Mouse (Mus musculus): Measurements from ENCODE around the gene Tspan17.

Tspan17 gene

DNA sequence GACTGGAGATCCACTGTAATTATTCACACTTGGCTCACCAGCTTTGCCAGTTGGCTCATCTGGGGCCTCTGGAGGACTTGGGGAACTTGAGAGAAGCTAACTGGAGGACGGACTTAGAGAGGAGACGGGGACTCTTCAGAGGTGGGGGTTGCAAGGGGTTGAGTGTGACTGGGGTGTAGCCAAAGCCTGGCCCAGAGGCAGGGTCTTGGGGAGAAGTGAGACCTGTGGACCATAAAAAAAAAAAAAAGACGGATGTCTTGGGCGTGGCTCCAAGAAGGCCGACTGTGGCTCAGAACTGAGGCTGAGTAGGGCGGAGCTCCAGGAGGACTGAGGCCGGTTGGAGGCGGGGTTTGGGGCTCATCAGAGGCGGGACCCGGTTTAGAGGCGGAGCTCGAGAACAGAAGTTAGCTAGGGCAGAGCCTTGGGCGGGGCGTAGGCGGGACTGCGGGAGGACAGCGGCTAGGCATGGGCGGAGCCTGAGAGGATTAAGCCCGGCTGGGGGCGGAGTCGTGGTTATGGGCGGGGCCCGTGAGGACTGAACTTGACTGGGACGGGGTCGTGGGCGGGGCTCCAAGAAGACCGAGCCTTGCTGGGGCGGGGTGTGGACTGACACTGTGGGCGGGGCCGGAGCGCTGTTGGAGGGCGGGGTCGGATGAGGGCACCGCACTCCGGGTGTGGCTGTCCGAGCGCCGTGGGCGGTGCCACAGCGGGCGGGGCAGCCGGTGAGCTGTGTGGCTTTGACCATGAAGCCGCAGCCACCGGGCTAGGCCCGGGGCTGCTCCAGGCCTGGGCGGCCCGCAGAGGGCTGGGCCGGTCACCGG lies at the start of gene Tspan17:
TSS of gene Tspan17 (plus strand) at position 638 of the 821 bp plus-strand sequence.
- peak; percentile 95 for DNase-seq (ENCODE audit: low spot score)

DNA sequence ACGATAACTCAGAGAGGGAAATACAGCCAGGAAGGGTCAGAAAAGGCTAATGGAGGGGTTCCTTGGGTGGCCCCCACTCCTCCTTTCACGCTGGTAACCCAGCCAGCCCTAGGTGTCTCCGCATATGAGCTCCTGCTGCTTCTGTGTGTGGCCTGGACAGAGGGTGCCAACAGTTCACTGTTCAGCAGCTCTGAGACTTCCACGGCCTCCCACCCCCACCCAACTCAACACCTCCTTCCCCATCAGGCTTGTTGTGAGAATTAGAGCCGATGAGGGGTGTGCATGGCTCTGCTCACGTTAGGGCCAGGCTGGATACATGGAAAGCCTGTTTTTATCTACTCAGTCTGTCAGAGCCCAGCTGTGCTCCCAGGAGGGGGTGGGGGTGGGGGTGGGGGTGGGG lies 43.1 kb upstream of the Tspan17 start:
- DNase-seq (ENCODE audit: low spot score): no peak

DNA sequence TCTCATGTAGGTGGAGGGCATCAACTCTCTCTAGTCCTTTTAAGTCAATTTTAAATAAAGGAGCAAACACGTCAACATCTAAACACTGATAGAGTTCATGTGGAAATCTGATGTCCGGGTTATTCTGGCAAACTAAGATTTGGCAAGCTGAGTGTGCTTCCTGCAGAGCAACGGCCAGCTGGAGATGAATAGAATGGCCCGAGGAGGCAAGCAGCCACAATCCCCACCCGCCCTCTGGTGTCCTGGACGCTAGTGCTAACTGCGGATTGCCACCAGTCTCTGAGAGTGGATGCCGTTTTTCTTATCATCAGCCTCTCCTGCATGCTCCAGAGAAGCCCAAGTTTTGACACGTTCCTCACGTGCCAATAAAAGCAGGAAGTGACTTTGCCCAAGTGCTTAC lies 42.3 kb upstream of the Tspan17 start:
- no peak for DNase-seq (ENCODE audit: low spot score)

DNA sequence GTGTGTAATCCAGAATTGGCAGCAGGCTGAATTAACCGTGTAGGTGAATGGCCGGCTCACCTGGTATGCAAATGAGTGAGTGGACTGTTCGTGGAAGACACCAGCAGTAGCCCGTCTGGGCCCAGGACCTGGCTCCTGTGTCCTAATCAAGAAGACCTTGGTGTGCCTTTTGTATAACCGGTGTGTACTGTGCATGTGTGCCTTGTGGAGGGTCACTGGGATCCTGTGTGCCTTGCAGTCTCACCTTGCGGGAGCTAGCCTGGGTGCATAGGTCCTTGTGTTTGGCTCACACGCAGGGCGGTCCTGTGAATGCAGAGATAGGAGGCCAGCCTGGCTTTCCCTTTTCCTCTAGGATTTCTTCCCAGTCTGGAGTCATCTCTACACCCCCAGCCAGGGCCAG lies 41.0 kb upstream of the Tspan17 start:
- no peak for DNase-seq (ENCODE audit: low spot score)

DNA sequence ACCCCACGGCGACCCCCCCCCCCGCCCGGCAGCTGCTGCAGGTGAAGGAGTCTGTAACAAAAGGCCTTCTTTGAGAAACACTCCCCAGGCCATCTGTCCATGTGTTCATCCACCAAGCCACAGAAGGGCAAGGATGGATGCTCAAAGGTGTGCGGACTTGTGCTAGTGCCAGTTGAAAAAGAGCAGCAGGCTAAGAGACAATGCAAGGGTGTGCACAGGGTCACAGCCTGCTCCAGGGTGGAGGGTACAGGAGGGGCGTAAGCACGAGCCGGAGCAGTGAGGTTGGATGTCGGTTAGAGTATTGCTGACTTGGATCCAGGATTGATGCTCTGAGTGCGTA lies 40.5 kb upstream of the Tspan17 start:
- no peak for DNase-seq (ENCODE audit: low spot score)

DNA sequence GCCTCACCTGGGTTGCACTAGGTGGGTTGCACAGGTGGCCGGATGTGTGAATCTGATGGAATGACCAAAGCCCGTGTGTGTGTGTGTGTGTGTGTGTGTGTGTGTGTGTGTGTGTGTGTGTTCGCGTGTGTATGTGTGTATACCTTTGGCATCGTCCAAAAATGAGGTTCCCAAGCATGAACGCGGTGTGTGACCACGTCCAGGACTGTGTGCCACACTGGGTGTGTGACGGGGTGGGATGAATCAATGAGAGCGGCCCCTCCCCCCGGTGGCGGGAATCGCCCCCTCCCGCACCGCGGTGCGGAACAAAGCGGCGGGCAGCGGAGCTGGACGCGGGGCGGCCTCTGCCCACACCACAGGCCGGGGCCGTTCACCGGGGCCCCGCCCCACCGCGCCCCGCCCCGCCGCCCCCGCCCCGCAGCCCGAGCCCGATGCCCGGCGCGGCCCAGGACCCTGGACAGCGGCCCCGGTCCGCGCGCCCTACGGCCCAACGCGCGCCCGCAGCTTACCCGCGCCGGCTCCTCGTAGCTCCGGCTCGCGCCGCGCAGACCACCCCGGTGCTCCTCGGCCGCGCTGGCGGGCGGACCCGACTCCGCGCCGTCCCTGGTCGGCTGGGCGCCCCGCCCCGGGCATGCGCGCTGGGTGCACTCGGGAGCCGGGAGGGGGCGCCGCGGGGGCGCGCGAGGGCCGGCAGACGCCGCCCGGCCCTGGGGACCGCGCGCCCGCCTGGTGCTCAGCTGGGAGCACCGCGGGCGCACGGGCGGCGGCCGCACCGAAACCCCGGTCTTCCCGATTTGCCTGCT lies 39.9 kb upstream of the Tspan17 start:
- peak; percentile 58 for DNase-seq (ENCODE audit: low spot score)

DNA sequence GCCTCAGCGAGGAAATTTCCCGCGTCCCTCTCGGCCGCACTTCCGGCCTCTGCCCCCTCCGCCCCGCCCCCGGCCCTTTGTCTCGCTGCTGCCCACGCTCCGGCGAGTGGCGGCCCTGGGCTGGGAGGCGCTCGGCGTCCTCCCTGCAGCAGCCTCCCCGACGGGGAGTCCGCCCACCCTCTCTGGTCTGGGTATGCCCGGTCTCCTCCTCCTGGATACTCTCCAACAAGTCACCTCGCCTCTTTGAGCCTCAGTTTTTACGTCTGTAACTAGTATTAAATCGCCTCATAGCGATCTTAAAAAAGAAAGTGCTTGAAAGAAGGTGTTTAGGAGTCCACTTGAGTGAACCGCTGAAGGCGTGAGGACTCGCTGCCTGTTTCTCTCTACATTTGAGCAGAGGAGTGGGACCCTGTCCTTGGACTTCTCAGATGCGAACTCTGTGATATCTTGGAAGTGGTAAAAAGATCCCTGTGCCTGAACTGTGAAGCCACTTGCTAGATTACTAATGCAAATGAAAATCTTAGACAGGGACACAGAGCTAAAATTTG lies 39.2 kb upstream of the Tspan17 start, which contains the start of gene Gprin1:
TSS of gene Gprin1 (minus strand) at position 11 of the 548 bp plus-strand sequence.
- no peak for DNase-seq (ENCODE audit: low spot score)

DNA sequence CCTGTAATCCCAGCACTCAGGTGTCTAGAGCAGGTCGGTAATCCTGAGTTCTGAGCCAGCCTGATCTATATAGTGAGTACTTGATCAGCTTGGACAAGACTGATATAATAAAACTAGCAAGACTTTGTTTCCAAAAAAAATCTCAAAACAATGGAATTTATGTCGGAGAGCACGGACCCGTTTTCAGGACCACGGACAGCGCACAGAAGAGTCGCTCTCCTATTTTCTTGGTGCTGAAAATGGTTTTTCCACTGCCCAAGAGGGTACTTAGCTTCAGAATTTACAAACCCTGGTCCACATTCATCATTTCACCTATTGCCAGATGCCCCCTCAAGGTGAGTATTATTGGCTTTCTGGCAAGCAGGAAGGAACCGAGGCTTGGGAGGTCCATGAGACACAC lies 38.5 kb upstream of the Tspan17 start:
- DNase-seq (ENCODE audit: low spot score): no peak

DNA sequence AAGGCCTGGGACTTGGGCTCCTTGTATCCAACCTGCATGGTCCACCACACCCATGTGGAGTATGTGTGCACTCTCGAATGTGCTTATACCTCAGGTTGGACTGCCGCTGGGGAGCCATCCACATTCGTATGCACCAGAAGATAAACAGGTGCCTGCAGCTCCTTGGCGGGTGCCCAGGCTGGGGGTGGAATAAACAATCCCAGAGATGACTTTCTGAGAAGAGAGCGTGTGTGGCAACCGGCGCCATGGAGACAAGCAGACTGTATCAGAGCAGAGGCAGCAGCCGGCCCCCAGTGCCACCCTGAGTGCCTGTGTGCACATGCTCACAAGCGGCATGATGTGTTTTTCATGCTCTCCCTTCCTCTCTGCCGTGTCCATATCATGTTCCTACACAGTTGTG lies 36.5 kb upstream of the Tspan17 start:
- DNase-seq (ENCODE audit: low spot score): no peak

DNA sequence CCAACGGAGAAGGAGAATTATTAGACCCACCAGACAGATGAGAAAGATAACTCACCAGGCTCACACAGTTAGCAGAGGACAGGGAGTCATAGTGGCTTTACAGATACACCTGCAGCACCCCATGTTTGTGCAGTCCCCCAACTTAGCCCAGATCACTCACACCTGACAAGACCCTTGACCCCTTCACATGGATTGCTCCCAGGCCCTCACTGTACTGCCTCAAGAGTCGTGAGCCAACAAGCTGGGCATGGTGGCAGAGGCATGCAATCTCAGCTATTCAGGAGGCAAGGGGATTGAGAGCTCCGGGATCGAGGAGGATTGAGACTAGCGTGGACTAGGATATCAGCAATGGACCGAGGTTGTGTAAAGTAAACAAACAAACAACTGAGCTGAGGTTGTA lies 35.4 kb upstream of the Tspan17 start:
- DNase-seq (ENCODE audit: low spot score): no peak

DNA sequence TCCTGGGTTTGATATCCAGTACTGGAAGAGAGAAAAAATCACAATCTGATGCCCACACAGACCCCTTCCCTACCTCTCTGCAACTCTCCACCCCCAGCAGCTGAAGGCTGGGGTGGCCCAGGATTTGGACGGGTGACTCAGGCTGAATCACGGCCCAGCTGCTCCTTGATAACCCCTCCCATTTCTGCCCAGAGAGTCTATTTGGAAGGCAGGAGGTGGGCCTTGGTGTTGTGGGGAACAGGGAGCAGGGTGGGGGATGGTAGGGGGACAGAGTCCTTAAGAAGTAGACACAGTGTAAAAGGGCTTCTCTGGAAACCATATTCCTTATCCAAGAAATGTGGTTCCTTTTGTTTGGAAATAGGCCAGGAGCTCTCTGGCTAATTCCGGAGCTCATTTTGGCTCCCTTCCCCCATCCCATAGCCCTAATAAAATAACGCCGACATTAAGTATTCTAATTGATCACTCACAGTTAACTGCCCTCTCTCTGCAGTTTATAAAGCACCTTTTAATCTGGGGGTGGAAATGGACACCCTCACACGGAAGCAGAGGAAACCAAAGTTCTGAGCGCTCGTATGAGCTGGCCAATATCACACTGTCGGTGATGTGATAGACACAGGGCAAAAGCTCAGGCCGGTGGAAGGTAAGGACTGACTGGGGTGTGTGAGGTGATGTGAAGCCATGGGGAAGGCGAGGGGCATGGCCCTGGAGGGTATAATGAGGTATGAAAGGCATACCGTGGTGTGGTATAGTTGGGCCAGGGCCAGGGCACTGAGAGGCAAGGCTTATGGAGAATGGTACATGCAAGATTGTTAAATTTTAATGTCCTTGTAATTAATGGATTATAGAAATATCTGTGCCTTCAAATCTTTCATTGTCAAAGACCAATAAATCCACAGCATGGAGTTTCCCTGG lies 34.8 kb upstream of the Tspan17 start:
- DNase-seq (ENCODE audit: low spot score): no peak

DNA sequence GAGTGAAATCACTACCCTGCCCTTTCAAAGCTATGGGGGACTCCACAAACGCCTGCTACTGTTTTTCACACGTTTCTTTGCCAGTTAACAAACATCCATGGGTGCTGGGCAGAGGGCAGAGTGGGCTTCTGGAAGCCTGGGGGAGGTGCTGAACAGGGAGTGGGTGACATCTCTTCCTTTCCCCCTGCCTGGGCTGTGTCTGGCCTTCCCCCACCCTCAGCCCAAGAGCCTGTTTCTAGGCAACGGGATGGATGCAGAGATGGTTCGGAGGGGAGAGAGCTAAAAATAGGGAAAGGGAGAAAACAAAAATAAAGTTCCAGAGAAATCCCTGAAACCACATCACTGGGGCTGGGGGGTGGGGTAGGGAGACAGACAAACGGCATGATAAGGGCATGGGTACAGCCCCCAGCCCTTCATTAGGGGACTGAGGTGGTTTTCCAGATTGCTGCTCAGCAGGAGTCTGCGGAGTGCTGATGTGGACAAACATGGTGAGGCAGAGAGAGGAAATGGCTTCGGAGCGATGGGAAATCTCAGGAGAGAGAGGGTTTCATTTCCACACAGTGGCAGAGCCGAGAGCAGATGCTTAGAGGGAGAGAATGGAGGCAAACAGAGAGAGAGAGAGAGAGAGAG lies 33.9 kb upstream of the Tspan17 start:
- DNase-seq (ENCODE audit: low spot score): no peak

DNA sequence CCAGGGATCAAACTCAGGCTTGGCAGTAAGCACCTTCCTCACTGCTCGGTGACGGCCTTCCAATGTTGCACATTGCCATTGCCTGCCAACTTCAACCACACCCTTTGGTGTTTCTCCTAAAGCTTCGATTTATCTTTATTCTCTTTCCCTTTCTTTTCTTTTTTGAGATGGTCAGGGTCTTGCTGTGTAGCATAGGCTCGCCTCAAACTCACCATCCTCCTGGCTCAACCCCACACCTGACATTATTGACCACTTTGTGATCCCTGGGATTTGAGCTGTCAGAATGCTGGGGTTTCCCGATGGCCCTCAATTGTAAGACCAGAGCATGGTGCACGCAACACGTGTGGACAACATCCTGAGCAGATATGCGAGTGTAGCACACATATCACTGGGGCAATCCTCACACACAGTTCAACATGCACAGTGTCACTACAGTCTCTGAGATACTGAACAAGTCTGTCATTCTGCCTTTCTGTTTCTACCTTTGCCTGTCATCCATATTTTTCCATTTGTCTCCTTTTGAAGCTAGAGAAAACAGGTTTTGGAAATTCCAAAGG lies 32.9 kb upstream of the Tspan17 start:
- DNase-seq (ENCODE audit: low spot score): no peak

DNA sequence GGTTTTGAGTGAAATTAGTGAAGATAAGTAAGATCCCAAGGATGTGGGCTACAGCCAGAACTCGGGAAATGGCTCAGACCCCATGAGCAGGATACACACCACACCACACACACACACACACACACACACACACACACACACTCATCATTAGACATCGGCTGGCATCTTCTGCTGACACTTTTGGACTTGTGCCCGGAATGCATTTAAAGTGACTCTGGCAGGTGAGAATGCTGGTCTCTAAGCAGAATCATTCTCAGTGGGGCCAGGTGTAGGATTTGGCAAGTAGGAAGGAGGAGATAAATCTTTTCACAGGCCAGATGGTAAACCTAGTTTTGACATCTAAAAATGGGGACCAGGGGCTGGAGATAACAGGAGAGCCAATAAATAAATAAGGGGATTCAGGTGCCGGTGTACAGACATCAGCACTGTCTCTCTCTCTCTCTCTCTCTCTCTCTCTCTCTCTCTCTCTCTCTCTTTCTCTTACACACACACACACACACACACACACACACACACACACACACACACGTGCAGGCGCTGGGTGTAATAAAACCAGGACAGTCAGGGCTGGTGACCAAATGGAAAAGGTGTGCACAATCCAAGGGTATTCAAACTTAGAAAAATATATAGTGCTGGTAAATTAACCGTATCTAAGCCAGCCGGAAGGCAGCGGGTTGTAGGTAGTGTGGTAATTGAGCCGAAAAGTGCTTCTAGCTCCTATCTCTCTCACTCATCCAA lies 31.9 kb upstream of the Tspan17 start:
- no peak for DNase-seq (ENCODE audit: low spot score)

DNA sequence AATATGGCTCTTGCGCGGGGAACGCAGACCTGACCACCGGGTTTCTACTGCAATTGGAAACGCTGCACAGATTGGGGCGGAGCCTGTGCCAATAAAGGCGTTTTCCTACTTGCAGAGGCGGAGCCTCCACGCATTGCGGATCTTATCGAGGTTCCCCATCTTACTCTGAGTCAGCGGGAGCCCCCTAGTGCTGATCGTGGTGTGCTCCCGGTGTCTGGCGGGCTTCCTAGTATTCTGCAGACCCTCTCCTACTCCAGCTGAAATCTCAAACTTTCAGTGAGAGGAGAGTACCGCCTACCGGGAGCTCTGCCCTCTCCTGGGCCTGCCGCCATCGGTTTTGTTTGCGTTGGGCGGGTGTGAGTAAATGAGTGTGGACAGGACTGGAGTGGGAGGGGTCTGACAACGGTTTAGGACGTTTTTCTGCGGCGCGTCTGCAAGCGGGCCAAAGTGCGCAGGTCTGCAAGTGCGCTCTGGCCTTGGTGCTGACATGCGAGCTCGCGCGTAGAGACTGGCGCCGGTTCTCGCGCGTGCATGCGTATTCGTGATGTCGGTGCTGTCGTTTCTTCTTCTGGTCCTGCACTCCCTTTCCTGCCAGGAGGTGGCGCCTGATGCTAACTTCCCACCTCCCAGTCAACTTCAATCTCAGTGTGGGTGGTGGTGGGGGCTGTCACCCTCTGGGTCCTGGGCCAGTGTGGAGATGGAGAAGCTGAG lies 31.0 kb upstream of the Tspan17 start:
- peak; percentile 80 for DNase-seq (ENCODE audit: low spot score)

DNA sequence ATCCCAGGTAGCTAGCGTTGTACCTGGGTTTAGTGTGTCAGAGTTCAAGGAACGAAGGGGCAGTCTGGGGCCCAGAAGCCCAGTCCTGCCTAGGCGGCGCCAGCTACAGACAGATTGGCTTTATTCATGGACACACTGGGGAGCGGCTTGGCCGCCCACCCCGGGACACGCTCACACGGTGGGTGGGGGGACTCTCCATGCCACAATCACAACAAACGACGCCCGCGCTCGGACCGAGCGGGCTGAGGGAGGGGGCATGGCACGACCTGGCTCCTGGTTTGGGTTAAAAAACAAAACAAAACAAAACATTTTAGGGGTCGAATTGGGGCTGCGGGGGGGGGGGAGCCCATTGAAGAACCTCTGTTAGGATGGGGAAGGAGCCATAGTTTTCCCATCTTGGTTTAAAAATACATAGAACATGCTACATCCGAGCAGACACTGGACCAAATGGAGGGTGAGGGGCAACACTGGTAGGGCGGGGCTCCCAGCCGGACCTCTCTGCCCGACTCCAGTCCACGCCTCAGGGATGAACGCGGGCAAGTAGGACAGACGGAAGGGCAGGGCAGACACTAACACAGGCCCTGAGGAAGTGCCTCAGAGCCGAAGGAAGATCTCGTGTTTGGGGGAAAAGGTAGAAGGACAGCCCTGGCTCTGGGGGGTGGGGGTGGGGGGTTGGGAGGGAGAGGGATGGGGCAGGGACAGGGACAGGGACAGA lies 30.3 kb upstream of the Tspan17 start:
- no peak for DNase-seq (ENCODE audit: low spot score)

DNA sequence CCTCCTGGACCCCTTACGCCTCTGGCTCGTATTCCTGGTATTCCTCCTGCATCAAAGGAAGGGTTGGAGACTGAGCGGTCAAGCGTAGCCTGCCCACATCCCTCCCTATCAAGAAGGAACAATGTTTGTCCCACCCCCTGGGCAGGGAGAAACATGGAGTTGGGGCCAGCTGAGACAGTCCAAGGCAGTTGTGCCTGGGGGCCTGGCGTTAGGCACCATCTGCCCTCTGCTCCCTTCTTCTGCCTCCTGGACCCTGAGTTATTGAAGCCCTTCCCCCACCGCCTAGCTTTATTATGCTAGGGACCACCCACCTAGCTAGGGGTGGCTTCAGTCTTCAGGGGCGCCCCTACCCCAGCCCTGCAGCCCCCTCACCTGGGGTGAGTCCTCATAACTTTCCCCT lies 29.7 kb upstream of the Tspan17 start:
- DNase-seq (ENCODE audit: low spot score): no peak

DNA sequence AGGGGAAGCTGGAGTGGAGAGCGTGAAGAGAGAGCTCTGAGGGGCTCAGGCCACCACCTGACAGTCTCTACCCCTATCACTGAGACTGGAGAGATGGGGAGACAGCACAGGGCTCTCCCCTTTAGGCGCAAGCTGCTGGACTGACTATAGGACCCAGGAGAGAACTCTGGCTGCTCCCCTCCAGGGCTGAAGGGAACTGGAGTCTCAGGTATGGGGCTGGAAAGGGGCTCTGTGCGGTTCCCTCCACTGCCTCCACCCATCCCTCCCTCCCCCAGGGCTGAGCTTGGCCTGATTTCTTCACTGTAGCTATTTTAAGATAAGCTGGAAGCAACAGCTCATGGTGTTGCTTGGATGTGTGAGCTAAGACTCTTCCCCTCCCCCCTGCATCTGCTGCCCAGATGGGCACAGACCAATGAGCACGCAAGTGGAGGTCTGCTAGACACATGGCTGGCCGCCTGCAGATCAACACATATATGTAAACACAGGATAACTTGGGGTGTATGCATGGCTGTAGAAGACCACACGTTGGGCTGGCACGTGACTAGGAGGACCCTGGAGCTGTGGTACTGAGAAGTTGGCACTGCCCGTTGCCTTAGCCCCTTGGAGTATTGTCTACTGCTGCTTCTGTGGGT lies 28.9 kb upstream of the Tspan17 start:
- no peak for DNase-seq (ENCODE audit: low spot score)

DNA sequence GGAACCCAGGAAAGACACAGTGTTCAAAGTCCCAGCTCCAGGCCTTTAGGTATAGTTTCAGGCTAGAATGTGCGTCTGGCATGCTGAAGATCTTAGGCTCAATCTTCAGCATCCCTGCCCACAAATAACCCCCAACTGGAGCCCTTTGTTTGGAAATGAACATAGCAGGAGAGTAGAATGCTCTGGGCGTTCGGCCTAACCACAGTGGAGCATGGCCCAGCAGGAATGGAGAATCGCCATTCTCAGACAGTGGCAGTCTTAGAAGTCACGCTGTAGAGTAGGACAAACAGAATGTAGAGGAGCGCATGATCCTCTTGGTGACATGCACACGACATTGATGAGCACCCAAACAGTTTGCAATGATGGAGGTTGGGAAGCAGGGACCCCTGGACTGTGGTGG lies 28.3 kb upstream of the Tspan17 start:
- DNase-seq (ENCODE audit: low spot score): no peak

Measured in ovary, postnatal 36 days (tissue).